Mouse (Mus musculus) lung, postnatal 36 days (tissue): ENCODE measurements around the gene Lpar3.

Experiments used
- DNase-seq: peaks from one replicate; pipeline ENCODE4 v3.0.0; 2022; ENCODE audit warnings: mixed read lengths

The Lpar3 gene

GRCm38 (mm10) chr3:146315414-146315813 is 94.7 kb downstream of the Lpar3 start:
- peak; percentile 41 for DNase-seq

GRCm38 (mm10) chr3:146316293-146316692 is 95.5 kb downstream of the Lpar3 start:
- DNase-seq: no peak

GRCm38 (mm10) chr3:146317366-146317765 is 96.6 kb downstream of the Lpar3 start:
- DNase-seq: no peak

GRCm38 (mm10) chr3:146317911-146318310 is 97.1 kb downstream of the Lpar3 start:
- no peak for DNase-seq

- DNase-seq: no peak
These were observed 97.8 kb downstream of the Lpar3 start for GRCm38 (mm10) chr3:146318520-146318938.

GRCm38 (mm10) chr3:146318987-146319386 is 98.2 kb downstream of the Lpar3 start:
- DNase-seq: no peak

- no peak for DNase-seq
These were observed 98.7 kb downstream of the Lpar3 start for GRCm38 (mm10) chr3:146319503-146319902.

DNA sequence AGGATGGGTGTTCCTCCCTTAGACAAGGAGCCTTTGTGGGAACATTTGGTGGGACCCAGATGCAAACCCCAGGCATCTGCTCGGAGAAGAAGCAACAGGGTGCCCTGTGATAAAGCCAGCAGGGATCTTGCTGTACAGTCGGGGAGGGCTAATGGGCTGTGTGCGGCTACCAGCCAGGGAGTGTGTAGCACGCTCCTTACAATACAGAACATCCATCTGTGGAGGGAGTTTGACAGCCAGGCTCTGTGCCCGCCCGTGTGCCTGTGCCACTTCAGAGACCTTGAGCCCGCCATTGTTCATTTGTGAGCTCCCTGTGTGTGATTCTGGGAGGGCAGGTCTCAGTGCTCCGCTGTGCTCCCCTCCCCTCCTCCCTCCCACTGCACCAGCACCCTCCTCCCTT is 104.2 kb downstream of the Lpar3 start:
- DNase-seq: no peak

DNA sequence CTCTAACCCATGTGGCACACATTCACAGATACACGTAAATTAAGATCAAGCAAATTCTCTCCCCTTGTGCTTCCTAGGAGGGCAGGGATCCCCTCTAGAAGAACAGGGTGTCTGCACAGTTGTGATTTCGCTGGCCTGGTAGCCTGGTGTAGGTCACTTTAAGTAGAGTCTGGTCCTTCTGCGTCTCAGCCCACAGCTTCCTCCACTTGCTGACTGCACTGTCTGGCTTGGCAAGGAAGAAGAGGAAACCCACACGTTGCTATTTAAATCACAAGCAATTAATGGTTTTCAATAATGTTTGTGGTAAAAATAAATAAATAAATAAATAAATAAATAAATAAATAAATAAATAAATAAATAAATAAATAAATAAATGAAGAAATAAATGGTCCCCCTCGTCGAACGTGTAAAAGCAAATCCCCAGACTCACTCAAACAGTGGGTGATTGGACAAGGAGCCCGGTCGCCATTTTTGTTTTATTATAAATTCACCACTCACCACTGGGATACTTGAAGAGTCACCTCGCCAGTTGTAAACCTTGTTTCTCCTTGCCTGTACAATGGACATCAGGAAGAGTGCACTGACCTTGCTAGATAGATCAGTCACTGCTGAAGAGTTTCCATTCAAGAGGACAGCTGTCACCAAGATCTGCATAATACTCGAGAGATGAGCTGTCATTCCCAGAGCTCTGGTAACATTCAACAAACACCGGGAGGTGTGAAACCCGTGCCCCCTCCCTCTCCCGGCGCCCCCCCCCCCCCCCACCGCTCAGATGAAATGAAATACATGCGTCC is 106.2 kb downstream of the Lpar3 start:
- no peak for DNase-seq

GRCm38 (mm10) chr3:146327537-146328255 is 106.9 kb downstream of the Lpar3 start:
- DNase-seq: peak; percentile 74

GRCm38 (mm10) chr3:146328749-146329148 is 108.0 kb downstream of the Lpar3 start:
- peak; percentile 58 for DNase-seq

- no peak for DNase-seq
These were observed 111.1 kb downstream of the Lpar3 start for GRCm38 (mm10) chr3:146331819-146332218.

DNA sequence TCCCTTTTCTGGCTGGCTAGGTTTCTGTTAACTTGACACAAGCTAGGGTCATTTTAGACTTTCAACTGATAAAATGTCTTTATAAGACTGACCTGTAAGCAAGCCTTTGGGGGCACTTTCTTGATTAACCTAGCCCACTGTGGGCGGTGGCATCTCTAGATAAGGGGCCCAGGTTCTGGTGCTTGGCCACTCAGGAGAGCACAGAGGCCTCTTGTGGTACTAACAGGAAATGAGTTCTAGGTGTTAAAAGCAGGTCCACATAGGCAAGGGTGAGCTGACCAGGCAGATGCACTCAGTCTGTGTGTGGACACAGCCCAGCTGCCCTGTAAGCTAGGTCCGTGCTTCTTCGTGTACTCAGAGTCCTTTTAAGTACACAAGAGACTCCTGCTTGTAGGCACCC is 112.5 kb downstream of the Lpar3 start:
- no peak for DNase-seq

DNA sequence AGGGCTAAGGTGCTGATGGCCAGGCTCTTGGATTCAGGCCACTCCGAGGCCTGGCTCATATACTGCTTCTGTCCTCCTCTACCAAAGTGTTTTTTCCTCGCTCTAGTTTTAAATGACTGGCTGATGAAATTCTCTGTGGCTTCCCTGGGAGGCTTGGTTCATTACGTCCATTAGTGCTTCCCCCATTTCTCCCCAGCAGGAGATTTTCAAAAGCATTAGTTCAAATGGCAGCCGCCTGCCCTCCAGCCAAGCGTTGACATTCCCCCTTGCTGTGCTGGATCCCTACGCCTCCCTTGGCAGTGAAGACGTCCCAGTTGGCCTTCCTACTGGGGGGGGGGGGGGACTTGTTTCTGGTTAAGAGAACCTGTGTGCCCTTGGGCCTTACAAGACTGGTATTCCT is 113.3 kb downstream of the Lpar3 start:
- no peak for DNase-seq
